Mouse (Mus musculus): ENCODE measurements at regions not wholly inside any gene's neighbourhood (a gene's known extent, or its start where the extent isn't known, plus 50 kb on each side); places are given as distances from the start of the nearest gene placed in this dataset.

GRCm38 (mm10) chr3:143674446-143674845, 530.6 kb downstream of the Lmo4 start:
- Histone ChIP-seq H3K27ac (ENCODE audit: insufficient read depth, low read length) (no peak overlapping the region), H3K36me3 (ENCODE audit: control insufficient read depth, insufficient read depth, low read length, poor library complexity, severe bottlenecking) (no peaks in the 10 kb centered on the region), H3K9ac (ENCODE audit: low read depth, poor library complexity, severe bottlenecking) (no peak overlapping the region), H3K9me3 (replicated peaks; ENCODE audit: control insufficient read depth, insufficient read depth, low read length, poor library complexity, severe bottlenecking) (no peaks in the 10 kb centered on the region), H3K4me1 (ENCODE audit: control insufficient read depth, insufficient read depth, low read length) (no peaks in the 10 kb centered on the region), H3K27me3 (ENCODE audit: control insufficient read depth, insufficient read depth, low read length, poor library complexity, severe bottlenecking) (no peaks in the 10 kb centered on the region), H3K4me3 (ENCODE audit: low read depth, low read length) (no peak overlapping the region)
- no peak for TF ChIP-seq POLR2A (IDR thresholded peaks at IDR 0.05; ENCODE audit: insufficient read depth, low read length)
- TF ChIP-seq CTCF (IDR thresholded peaks at IDR 0.05; ENCODE audit: low read depth, low read length): no peak
- no peak for TF ChIP-seq EP300 (IDR thresholded peaks at IDR 0.05; ENCODE audit: insufficient read depth, low read depth, low read length)

- Histone ChIP-seq H3K36me3 (ENCODE audit: control insufficient read depth, insufficient read depth, low read length, poor library complexity, severe bottlenecking) (no peaks in the 10 kb centered on the region), H3K4me1 (ENCODE audit: control insufficient read depth, insufficient read depth, low read length) (no peaks in the 10 kb centered on the region)
These were observed 542.9 kb downstream of the Lmo4 start for GRCm38 (mm10) chr3:143662041-143662685.

GRCm38 (mm10) chr3:143659421-143659978, 545.5 kb downstream of the Lmo4 start:
- Histone ChIP-seq H3K27ac (ENCODE audit: insufficient read depth, low read length) (no peak overlapping the region), H3K9ac (ENCODE audit: low read depth, poor library complexity, severe bottlenecking) (no peak overlapping the region), H3K36me3 (ENCODE audit: control insufficient read depth, insufficient read depth, low read length, poor library complexity, severe bottlenecking) (no peaks in the 10 kb centered on the region), H3K9me3 (replicated peaks; ENCODE audit: control insufficient read depth, insufficient read depth, low read length, poor library complexity, severe bottlenecking) (no peaks in the 10 kb centered on the region), H3K4me3 (ENCODE audit: low read depth, low read length) (no peak overlapping the region), H3K27me3 (ENCODE audit: control insufficient read depth, insufficient read depth, low read length, poor library complexity, severe bottlenecking) (no peaks in the 10 kb centered on the region), H3K4me1 (ENCODE audit: control insufficient read depth, insufficient read depth, low read length) (no peaks in the 10 kb centered on the region)
- no peak for TF ChIP-seq POLR2A (IDR thresholded peaks at IDR 0.05; ENCODE audit: insufficient read depth, low read length)
- TF ChIP-seq EP300 (IDR thresholded peaks at IDR 0.05; ENCODE audit: insufficient read depth, low read depth, low read length): no peak
- TF ChIP-seq CTCF (IDR thresholded peaks at IDR 0.05; ENCODE audit: low read depth, low read length): no peak

More at GRCm38 (mm10) chr3:143662041-143662685, 542.9 kb downstream of the Lmo4 start:
- H3K4me3 ChIP-seq (ENCODE audit: low read depth, low read length): no peak overlapping the region
- H3K9me3 ChIP-seq (replicated peaks; ENCODE audit: control insufficient read depth, insufficient read depth, low read length, poor library complexity, severe bottlenecking): no peaks in the 10 kb centered on the region
- no peak overlapping the region for H3K27ac ChIP-seq (ENCODE audit: insufficient read depth, low read length)
- no peak for TF ChIP-seq POLR2A (IDR thresholded peaks at IDR 0.05; ENCODE audit: insufficient read depth, low read length)
- TF ChIP-seq EP300 (IDR thresholded peaks at IDR 0.05; ENCODE audit: insufficient read depth, low read depth, low read length): no peak
- no peak for TF ChIP-seq CTCF (IDR thresholded peaks at IDR 0.05; ENCODE audit: low read depth, low read length)
- no peak overlapping the region for H3K9ac ChIP-seq (ENCODE audit: low read depth, poor library complexity, severe bottlenecking)
- H3K27me3 ChIP-seq (ENCODE audit: control insufficient read depth, insufficient read depth, low read length, poor library complexity, severe bottlenecking): no peaks in the 10 kb centered on the region

- H3K9me3 ChIP-seq (replicated peaks; ENCODE audit: control insufficient read depth, insufficient read depth, low read length, poor library complexity, severe bottlenecking): no peaks in the 10 kb centered on the region
- no peaks in the 10 kb centered on the region for H3K27me3 ChIP-seq (ENCODE audit: control insufficient read depth, insufficient read depth, low read length, poor library complexity, severe bottlenecking)
- H3K27ac ChIP-seq (ENCODE audit: insufficient read depth, low read length): no peak overlapping the region
- no peak overlapping the region for H3K4me3 ChIP-seq (ENCODE audit: low read depth, low read length)
- no peak overlapping the region for H3K9ac ChIP-seq (ENCODE audit: low read depth, poor library complexity, severe bottlenecking)
- no peaks in the 10 kb centered on the region for H3K4me1 ChIP-seq (ENCODE audit: control insufficient read depth, insufficient read depth, low read length)
- TF ChIP-seq CTCF (IDR thresholded peaks at IDR 0.05; ENCODE audit: low read depth, low read length) (no peak), EP300 (IDR thresholded peaks at IDR 0.05; ENCODE audit: insufficient read depth, low read depth, low read length) (no peak), POLR2A (IDR thresholded peaks at IDR 0.05; ENCODE audit: insufficient read depth, low read length) (no peak)
- H3K36me3 ChIP-seq (ENCODE audit: control insufficient read depth, insufficient read depth, low read length, poor library complexity, severe bottlenecking): no peaks in the 10 kb centered on the region
These were observed 557.8 kb downstream of the Lmo4 start for GRCm38 (mm10) chr3:143647237-143647636.

- Histone ChIP-seq H3K9ac (ENCODE audit: low read depth, poor library complexity, severe bottlenecking) (no peak overlapping the region), H3K36me3 (ENCODE audit: control insufficient read depth, insufficient read depth, low read length, poor library complexity, severe bottlenecking) (no peaks in the 10 kb centered on the region), H3K9me3 (replicated peaks; ENCODE audit: control insufficient read depth, insufficient read depth, low read length, poor library complexity, severe bottlenecking) (no peaks in the 10 kb centered on the region), H3K27me3 (ENCODE audit: control insufficient read depth, insufficient read depth, low read length, poor library complexity, severe bottlenecking) (no peaks in the 10 kb centered on the region), H3K4me3 (ENCODE audit: low read depth, low read length) (no peak overlapping the region), H3K4me1 (ENCODE audit: control insufficient read depth, insufficient read depth, low read length) (no peaks in the 10 kb centered on the region), H3K27ac (ENCODE audit: insufficient read depth, low read length) (no peak overlapping the region)
- no peak for TF ChIP-seq POLR2A (IDR thresholded peaks at IDR 0.05; ENCODE audit: insufficient read depth, low read length)
- no peak for TF ChIP-seq EP300 (IDR thresholded peaks at IDR 0.05; ENCODE audit: insufficient read depth, low read depth, low read length)
- no peak for TF ChIP-seq CTCF (IDR thresholded peaks at IDR 0.05; ENCODE audit: low read depth, low read length)
These were observed 558.2 kb downstream of the Lmo4 start for GRCm38 (mm10) chr3:143646836-143647235.

GRCm38 (mm10) chr3:143633036-143633435, 572.0 kb downstream of the Lmo4 start:
- Histone ChIP-seq H3K27ac (ENCODE audit: insufficient read depth, low read length) (no peak overlapping the region), H3K27me3 (ENCODE audit: control insufficient read depth, insufficient read depth, low read length, poor library complexity, severe bottlenecking) (no peaks in the 10 kb centered on the region; the same call in 1 of the 2 replicates), H3K9me3 (replicated peaks; ENCODE audit: control insufficient read depth, insufficient read depth, low read length, poor library complexity, severe bottlenecking) (no peaks in the 10 kb centered on the region), H3K9ac (ENCODE audit: low read depth, poor library complexity, severe bottlenecking) (no peak overlapping the region), H3K4me3 (ENCODE audit: low read depth, low read length) (no peak overlapping the region), H3K4me1 (ENCODE audit: control insufficient read depth, insufficient read depth, low read length) (no peaks in the 10 kb centered on the region), H3K36me3 (ENCODE audit: control insufficient read depth, insufficient read depth, low read length, poor library complexity, severe bottlenecking) (no peaks in the 10 kb centered on the region)
- TF ChIP-seq EP300 (IDR thresholded peaks at IDR 0.05; ENCODE audit: insufficient read depth, low read depth, low read length): no peak
- no peak for TF ChIP-seq POLR2A (IDR thresholded peaks at IDR 0.05; ENCODE audit: insufficient read depth, low read length)
- no peak for TF ChIP-seq CTCF (IDR thresholded peaks at IDR 0.05; ENCODE audit: low read depth, low read length)
